8 mouse cellular contexts compared by ENCODE assay signal in genomic region chr17:6172926-6173690, GRCm38 (mm10).
DNase-seq lines count a peak whose midpoint lies in the region; ATAC-seq and TF ChIP-seq lines count a peak whose summit lies in the region.

No protein-coding gene starts in this region.

- peaks cover 4% of the 10 kb centered on the region; the same call in 1 of the 2 replicates for H3K9me3 ChIP-seq in midbrain, embryonic 14.5 days (ENCODE audit: control insufficient read depth, low read length)
- no peaks in the 10 kb centered on the region for H3K9me3 ChIP-seq in midbrain, postnatal 0 days (ENCODE audit: low read length)
- H3K9me3 ChIP-seq in limb, embryonic 14.5 days (ENCODE audit: control insufficient read depth, low read length), result 0 out of 2 replicates have a peak, but pooled peaks cover 3% of the 10 kb centered on the region

- no peaks in the 10 kb centered on the region for H3K27me3 ChIP-seq in midbrain, embryonic 14.5 days (ENCODE audit: control insufficient read depth, insufficient read depth, low read length)
- no peaks in the 10 kb centered on the region for H3K27me3 ChIP-seq in midbrain, postnatal 0 days (ENCODE audit: insufficient read depth, low read length)
- H3K27me3 ChIP-seq in limb, embryonic 14.5 days (ENCODE audit: control insufficient read depth, insufficient read depth, low read length), result no peaks in the 10 kb centered on the region

- peak; percentile 9 for DNase-seq in midbrain, embryonic 14.5 days
- DNase-seq in midbrain, postnatal 0 days (ENCODE audit: low spot score), result no peak
- peak; percentile 10 for DNase-seq in T-cell, adult 2 months (ENCODE audit: low spot score)
- peak; percentile 20 for DNase-seq in gastrocnemius, postnatal 10 days
- peak; percentile 31 for DNase-seq in limb, embryonic 14.5 days (ENCODE audit: low spot score)

- H3K9ac ChIP-seq in midbrain, embryonic 14.5 days (replicated peaks; ENCODE audit: low read length), result no peak overlapping the region
- H3K9ac ChIP-seq in midbrain, postnatal 0 days (replicated peaks; ENCODE audit: low read length, poor library complexity, severe bottlenecking), result no peak overlapping the region
- H3K9ac ChIP-seq in limb, embryonic 14.5 days (ENCODE audit: low read depth, low read length, severe bottlenecking), result 0 out of 2 replicates have a peak overlapping the region, but pooled peaks have one; percentile 18

- TF ChIP-seq CTCF in midbrain, postnatal 0 days (IDR thresholded peaks at IDR 0.05), result no peak
- no peak for TF ChIP-seq CTCF in olfactory bulb, adult 2 months (IDR thresholded peaks at IDR 0.05; ENCODE audit: insufficient read depth, low read depth, low read length)

- no peak overlapping the region for H3K4me2 ChIP-seq in midbrain, embryonic 14.5 days (ENCODE audit: low read length)
- no peak overlapping the region for H3K4me2 ChIP-seq in midbrain, postnatal 0 days (ENCODE audit: low read depth, low read length, poor library complexity, severe bottlenecking)
- no peak overlapping the region for H3K4me2 ChIP-seq in limb, embryonic 14.5 days (replicated peaks; ENCODE audit: low read depth, low read length, severe bottlenecking)

- TF ChIP-seq POLR2A in limb, embryonic 14.5 days (IDR thresholded peaks at IDR 0.05; ENCODE audit: borderline replicate concordance, extremely low read depth, insufficient read depth, insufficient read length), result no peak
- TF ChIP-seq POLR2A in olfactory bulb, adult 2 months (IDR thresholded peaks at IDR 0.05; ENCODE audit: insufficient read depth, low read depth, low read length), result no peak

- no peaks in the 10 kb centered on the region for H3K4me1 ChIP-seq in midbrain, embryonic 14.5 days (ENCODE audit: control insufficient read depth, insufficient read depth, low read length)
- no peaks in the 10 kb centered on the region for H3K4me1 ChIP-seq in midbrain, postnatal 0 days (ENCODE audit: insufficient read depth, low read length)
- H3K4me1 ChIP-seq in limb, embryonic 14.5 days (ENCODE audit: control insufficient read depth, insufficient read depth, low read length), result peaks cover 7% of the 10 kb centered on the region; the same call in 1 of the 2 replicates
- H3K4me1 ChIP-seq in olfactory bulb, adult 2 months (ENCODE audit: control insufficient read depth, insufficient read depth, low read length), result peaks cover 11% of the 10 kb centered on the region

- H3K27ac ChIP-seq in midbrain, embryonic 14.5 days (replicated peaks; ENCODE audit: low read depth, low read length), result no peak overlapping the region
- H3K27ac ChIP-seq in midbrain, postnatal 0 days (ENCODE audit: low read depth, low read length), result no peak overlapping the region
- 0 out of 2 replicates have a peak overlapping the region, but pooled peaks have one; percentile 50 for H3K27ac ChIP-seq in limb, embryonic 14.5 days (replicated peaks; ENCODE audit: low read depth, low read length)
- peak overlapping the region; percentile 74 for H3K27ac ChIP-seq in olfactory bulb, adult 2 months (ENCODE audit: insufficient read depth, low read depth, low read length)

- H3K36me3 ChIP-seq in midbrain, embryonic 14.5 days (ENCODE audit: control insufficient read depth, insufficient read depth, low read length), result peaks cover 18% of the 10 kb centered on the region
- peaks cover 7% of the 10 kb centered on the region; the same call in 1 of the 2 replicates for H3K36me3 ChIP-seq in midbrain, postnatal 0 days (ENCODE audit: insufficient read depth, low read length)
- peaks cover 6% of the 10 kb centered on the region; the same call in 1 of the 2 replicates for H3K36me3 ChIP-seq in limb, embryonic 14.5 days (ENCODE audit: control insufficient read depth, insufficient read depth, low read length)

- no peak overlapping the region for H3K4me3 ChIP-seq in midbrain, embryonic 14.5 days (replicated peaks; ENCODE audit: low read depth, low read length)
- H3K4me3 ChIP-seq in midbrain, postnatal 0 days (ENCODE audit: low read depth, low read length), result no peak overlapping the region
- no peak overlapping the region for H3K4me3 ChIP-seq in limb, embryonic 14.5 days (replicated peaks; ENCODE audit: low read length)
- no peak overlapping the region for H3K4me3 ChIP-seq in olfactory bulb, adult 2 months (ENCODE audit: insufficient read depth, low read depth, low read length)

- 77% methylated on average over 5 of the region's 5 CpGs for WGBS in midbrain, embryonic 14.5 days
- 72% methylated on average over 5 of the region's 5 CpGs for WGBS in midbrain, postnatal 0 days
- 69% methylated on average over 5 of the region's 5 CpGs for WGBS in limb, embryonic 14.5 days
- WGBS in olfactory bulb, adult 2 months, result 32% methylated on average over 5 of the region's 5 CpGs

- ATAC-seq in midbrain, embryonic 14.5 days (ENCODE audit: low FRiP score, low TSS enrichment), result no peak
- no peak for ATAC-seq in midbrain, postnatal 0 days (ENCODE audit: low FRiP score)
- ATAC-seq in inflammation-experienced regulatory T-cells, adult 6 months, result peak; percentile 39
- peak; percentile 60; the same call in 1 of the 2 replicates for ATAC-seq in limb, embryonic 14.5 days (ENCODE audit: low FRiP score, low read depth)
- no peak for ATAC-seq in erythroblast, adult 5-6 weeks (replicated peaks; ENCODE audit: low FRiP score, poor library complexity, severe bottlenecking)

Comparison
In these comparisons a context has a peak if more than half of its experiments do, and no peak if none do; other contexts are left out.
1. ATAC-seq: peak in inflammation-experienced regulatory T-cells, adult 6 months (single experiment) and limb, embryonic 14.5 days (single experiment); none in midbrain, embryonic 14.5 days (single experiment), midbrain, postnatal 0 days (single experiment) and erythroblast, adult 5-6 weeks (single experiment).
2. H3K27ac ChIP-seq: peak in limb, embryonic 14.5 days (single experiment) and olfactory bulb, adult 2 months (single experiment); none in midbrain, embryonic 14.5 days (single experiment) and midbrain, postnatal 0 days (single experiment).